Mouse (Mus musculus) liver, embryonic 13.5 days (tissue): ENCODE results near the gene Fgfr2. TPM values are rescaled to one million over a fixed set of nuclear protein-coding genes. Genes with fewer than 3 reads are reported as not detected.

Source experiments
- ATAC-seq: fragments of 200-750 bp; cut with Nextera tagmentation; 2 replicates; pipeline ENCODE4 v1.8.0; 2017; ENCODE audit warnings: low read depth, mild to moderate bottlenecking, moderate number of reproducible peaks, moderate library complexity
- DNase-seq: peaks from one replicate; pipeline ENCODE4 v3.0.0; 2022
- H3K27ac ChIP-seq: fragments of 300-500 bp; sonication (generic); 2 replicates; pipeline ENCODE4 v1.5.1; 2015; ENCODE audit warnings: moderate library complexity, mild to moderate bottlenecking, inconsistent platforms
- H3K27me3 ChIP-seq: fragments of 300-500 bp; sonication (generic); 2 replicates; pipeline ENCODE4 v1.6.1; 2015; ENCODE audit warnings: mild to moderate bottlenecking, inconsistent platforms
- H3K36me3 ChIP-seq: fragments of 300-500 bp; sonication (generic); 2 replicates; pipeline ENCODE4 v1.6.1; 2015; ENCODE audit warnings: mild to moderate bottlenecking, inconsistent platforms
- H3K4me1 ChIP-seq: fragments of 300-500 bp; sonication (generic); replicated peaks from 2 replicates; pipeline ENCODE4 v1.6.1; 2015; ENCODE audit warnings: inconsistent platforms
- H3K4me2 ChIP-seq: fragments of 300-500 bp; sonication (generic); 2 replicates; pipeline ENCODE4 v1.6.1; 2015; ENCODE audit warnings: inconsistent platforms, mild to moderate bottlenecking, moderate library complexity
- H3K4me3 ChIP-seq: fragments of 300-500 bp; sonication (generic); replicated peaks from 2 replicates; pipeline ENCODE4 v1.5.1; 2015; ENCODE audit warnings: mild to moderate bottlenecking, inconsistent platforms
- H3K9ac ChIP-seq: fragments of 300-500 bp; sonication (generic); 2 replicates; pipeline ENCODE4 v1.6.1; 2015; ENCODE audit warnings: mild to moderate bottlenecking, inconsistent platforms
- H3K9me3 ChIP-seq: fragments of 300-500 bp; sonication (generic); replicated peaks from 2 replicates; pipeline ENCODE4 v1.6.1; 2016; ENCODE audit warnings: inconsistent platforms
- WGBS: fragments of 180-500 bp; shearing (Covaris S2); methylation state at CpG from one replicate; pipeline ENCODE4 v1.1.7; 2015; ENCODE audit not compliant: insufficient replicate concordance; 5-methylcytosine and 5-hydroxymethylcytosine counted together
- polyA plus RNA-seq: library from polyadenylated mRNA; unstranded; fragments of >200 nt; fragmentation: Nextera tagmentation; extraction: Ambion mirVana; gene quantifications from 2 replicates; pipeline ENCODE4 v1.2.1, GENCODE M21; 2015

Gene Fgfr2
- polyA plus RNA-seq, 1 experiment from 2014 or later, result 8.9 TPM

GRCm38 (mm10) chr7:132299661-132300210 lies 823.4 kb downstream of the Fgfr2 start:
- DNase-seq (no peak), ATAC-seq (no peak)
- Histone ChIP-seq H3K4me2 (no peak overlapping the region), H3K4me3 (no peak overlapping the region), H3K9me3 (no peaks in the 10 kb centered on the region), H3K4me1 (peaks cover 22% of the 10 kb centered on the region), H3K27ac (no peak overlapping the region), H3K36me3 (no peaks in the 10 kb centered on the region), H3K27me3 (no peaks in the 10 kb centered on the region), H3K9ac (no peak overlapping the region)
- WGBS, result 54% methylated on average over 5 of the region's 5 CpGs

- Histone ChIP-seq H3K36me3 (no peaks in the 10 kb centered on the region), H3K4me1 (peaks cover 12% of the 10 kb centered on the region), H3K9me3 (no peaks in the 10 kb centered on the region), H3K27me3 (no peaks in the 10 kb centered on the region), H3K4me3 (no peak overlapping the region), H3K4me2 (no peak overlapping the region), H3K9ac (no peak overlapping the region), H3K27ac (no peak overlapping the region)
- DNase-seq (no peak), ATAC-seq (no peak)
- 68% methylated on average over 7 of the region's 7 CpGs for WGBS
These were observed 824.6 kb downstream of the Fgfr2 start for GRCm38 (mm10) chr7:132298412-132298990.

GRCm38 (mm10) chr7:132296661-132297443 lies 826.3 kb downstream of the Fgfr2 start:
- H3K9me3 ChIP-seq, result no peaks in the 10 kb centered on the region
- H3K4me3 ChIP-seq, result no peak overlapping the region
- no peak overlapping the region for H3K27ac ChIP-seq
- H3K27me3 ChIP-seq, result no peaks in the 10 kb centered on the region
- DNase-seq, result no peak
- WGBS, result 41% methylated on average over 4 of the region's 4 CpGs
- no peak overlapping the region for H3K9ac ChIP-seq
- no peaks in the 10 kb centered on the region for H3K36me3 ChIP-seq
- H3K4me2 ChIP-seq, result no peak overlapping the region
- H3K4me1 ChIP-seq, result peaks cover 8% of the 10 kb centered on the region
- ATAC-seq, result no peak

- no peak for DNase-seq
- H3K27me3 ChIP-seq, result no peaks in the 10 kb centered on the region
- 73% methylated on average over 3 of the region's 3 CpGs for WGBS
- no peak overlapping the region for H3K4me3 ChIP-seq
- no peak overlapping the region for H3K27ac ChIP-seq
- H3K4me1 ChIP-seq, result peaks cover 8% of the 10 kb centered on the region
- H3K9me3 ChIP-seq, result no peaks in the 10 kb centered on the region
- no peak overlapping the region for H3K4me2 ChIP-seq
- H3K36me3 ChIP-seq, result no peaks in the 10 kb centered on the region
- no peak for ATAC-seq
- H3K9ac ChIP-seq, result no peak overlapping the region
These were observed 827.0 kb downstream of the Fgfr2 start for GRCm38 (mm10) chr7:132296132-132296531.

- no peak overlapping the region for H3K4me3 ChIP-seq
- no peaks in the 10 kb centered on the region for H3K27me3 ChIP-seq
- H3K9me3 ChIP-seq, result no peaks in the 10 kb centered on the region
- H3K9ac ChIP-seq, result no peak overlapping the region
- H3K4me1 ChIP-seq, result peaks cover 43% of the 10 kb centered on the region
- peak; percentile 43; the same call in 1 of the 2 replicates for ATAC-seq
- H3K36me3 ChIP-seq, result no peaks in the 10 kb centered on the region
- no peak for DNase-seq
- 73% methylated on average over 3 of the region's 3 CpGs for WGBS
- peak overlapping the region; percentile 12; the same call in 1 of the 2 replicates for H3K4me2 ChIP-seq
- H3K27ac ChIP-seq, result no peak overlapping the region
These were observed 835.8 kb downstream of the Fgfr2 start for GRCm38 (mm10) chr7:132287340-132287664.

- H3K4me1 ChIP-seq, result peaks cover 43% of the 10 kb centered on the region
- ATAC-seq (peak; percentile 55), DNase-seq (no peak)
- H3K9ac ChIP-seq, result no peak overlapping the region
- no peaks in the 10 kb centered on the region for H3K36me3 ChIP-seq
- peak overlapping the region; percentile 12; the same call in 1 of the 2 replicates for H3K4me2 ChIP-seq
- H3K27ac ChIP-seq, result no peak overlapping the region; the same call in 1 of the 2 replicates
- H3K27me3 ChIP-seq, result no peaks in the 10 kb centered on the region
- WGBS, result 32% methylated on average over 14 of the region's 14 CpGs
- no peaks in the 10 kb centered on the region for H3K9me3 ChIP-seq
- no peak overlapping the region for H3K4me3 ChIP-seq
These were observed 836.4 kb downstream of the Fgfr2 start for GRCm38 (mm10) chr7:132286630-132287339.

GRCm38 (mm10) chr7:132284795-132285194 lies 838.4 kb downstream of the Fgfr2 start:
- WGBS, result 30% methylated on average over 1 of the region's 1 CpGs
- Histone ChIP-seq H3K27me3 (no peaks in the 10 kb centered on the region), H3K4me1 (peaks cover 40% of the 10 kb centered on the region), H3K9me3 (no peaks in the 10 kb centered on the region), H3K4me2 (no peak overlapping the region), H3K4me3 (no peak overlapping the region), H3K36me3 (no peaks in the 10 kb centered on the region), H3K27ac (no peak overlapping the region), H3K9ac (no peak overlapping the region)
- ATAC-seq (no peak), DNase-seq (no peak)

- no peak overlapping the region for H3K4me2 ChIP-seq
- H3K9me3 ChIP-seq, result no peaks in the 10 kb centered on the region
- H3K4me3 ChIP-seq, result no peak overlapping the region
- H3K36me3 ChIP-seq, result no peaks in the 10 kb centered on the region
- H3K9ac ChIP-seq, result no peak overlapping the region
- ATAC-seq, result no peak
- no peak for DNase-seq
- WGBS, result 72% methylated on average over 7 of the region's 7 CpGs
- H3K27ac ChIP-seq, result no peak overlapping the region
- no peaks in the 10 kb centered on the region for H3K27me3 ChIP-seq
- H3K4me1 ChIP-seq, result peaks cover 40% of the 10 kb centered on the region
These were observed 839.0 kb downstream of the Fgfr2 start for GRCm38 (mm10) chr7:132284048-132284737.

- no peaks in the 10 kb centered on the region for H3K27me3 ChIP-seq
- H3K9me3 ChIP-seq, result no peaks in the 10 kb centered on the region
- no peak overlapping the region for H3K27ac ChIP-seq
- H3K4me1 ChIP-seq, result peaks cover 35% of the 10 kb centered on the region
- H3K4me2 ChIP-seq, result no peak overlapping the region
- no peaks in the 10 kb centered on the region for H3K36me3 ChIP-seq
- DNase-seq (no peak), ATAC-seq (no peak)
- H3K9ac ChIP-seq, result no peak overlapping the region
- 54% methylated on average over 2 of the region's 2 CpGs for WGBS
- H3K4me3 ChIP-seq, result no peak overlapping the region
These were observed 840.6 kb downstream of the Fgfr2 start for GRCm38 (mm10) chr7:132282576-132282975.

- H3K4me2 ChIP-seq, result no peak overlapping the region
- H3K36me3 ChIP-seq, result no peaks in the 10 kb centered on the region
- H3K9ac ChIP-seq, result no peak overlapping the region
- no peaks in the 10 kb centered on the region for H3K9me3 ChIP-seq
- DNase-seq (no peak), ATAC-seq (no peak)
- no peaks in the 10 kb centered on the region for H3K27me3 ChIP-seq
- H3K4me1 ChIP-seq, result peaks cover 31% of the 10 kb centered on the region
- no peak overlapping the region for H3K4me3 ChIP-seq
- 69% methylated on average over 3 of the region's 3 CpGs for WGBS
- no peak overlapping the region for H3K27ac ChIP-seq
These were observed 841.0 kb downstream of the Fgfr2 start for GRCm38 (mm10) chr7:132282161-132282560.

- Histone ChIP-seq H3K36me3 (no peaks in the 10 kb centered on the region), H3K27me3 (no peaks in the 10 kb centered on the region), H3K4me1 (peaks cover 27% of the 10 kb centered on the region), H3K9ac (no peak overlapping the region), H3K9me3 (no peaks in the 10 kb centered on the region), H3K27ac (no peak overlapping the region), H3K4me2 (no peak overlapping the region), H3K4me3 (no peak overlapping the region)
- DNase-seq (no peak), ATAC-seq (no peak)
- WGBS, result 65% methylated on average over 4 of the region's 4 CpGs
These were observed 841.4 kb downstream of the Fgfr2 start for GRCm38 (mm10) chr7:132281753-132282152.
